Mouse (Mus musculus) ovary, postnatal 36 days (tissue): ENCODE measurements around the gene Zbtb42.

Experiments used
- DNase-seq: peaks from one replicate; pipeline ENCODE4 v3.0.0; 2022; ENCODE audit warnings: low spot score, mixed read lengths

Gene Zbtb42

DNA sequence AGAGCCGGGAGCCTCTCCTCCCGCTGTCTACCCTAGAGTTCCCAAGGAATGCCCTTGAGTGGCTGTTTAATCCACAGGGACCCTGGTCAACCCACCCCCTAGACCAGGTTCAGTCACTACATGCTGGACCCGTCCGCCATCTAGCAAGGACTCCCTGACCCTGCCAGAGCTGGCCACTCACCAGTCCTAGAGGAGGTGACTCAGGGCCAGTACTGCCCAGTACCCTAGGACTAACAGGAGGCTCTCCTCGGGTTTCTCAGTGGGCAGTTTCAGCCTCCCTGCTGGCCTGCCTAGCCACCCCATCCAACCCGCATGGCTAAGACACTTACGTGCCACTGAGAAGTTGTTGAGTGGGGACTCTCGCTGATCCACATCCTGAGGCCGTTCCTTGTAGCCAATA lies 16.8 kb upstream of the Zbtb42 start:
- DNase-seq, result no peak

DNA sequence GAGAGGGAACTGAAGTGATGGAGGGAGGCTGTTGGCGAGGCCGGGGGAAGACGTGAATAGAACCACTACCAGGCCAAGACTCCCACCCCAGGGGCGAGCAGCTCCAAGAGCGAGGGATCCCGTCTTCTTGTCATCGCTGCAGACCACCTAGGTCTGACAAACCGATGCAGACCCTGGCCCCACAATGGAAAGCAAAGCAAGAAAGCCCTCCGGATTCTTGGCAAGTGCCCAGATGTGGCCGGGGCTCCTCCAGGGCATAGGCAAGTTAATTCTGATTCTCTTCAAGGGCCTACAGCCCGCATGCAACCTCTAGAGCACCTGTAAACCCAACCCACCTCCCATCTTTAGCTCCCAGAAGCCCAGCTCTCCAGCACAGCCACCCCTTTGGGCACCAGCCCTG lies 15.3 kb upstream of the Zbtb42 start:
- DNase-seq, result no peak

DNA sequence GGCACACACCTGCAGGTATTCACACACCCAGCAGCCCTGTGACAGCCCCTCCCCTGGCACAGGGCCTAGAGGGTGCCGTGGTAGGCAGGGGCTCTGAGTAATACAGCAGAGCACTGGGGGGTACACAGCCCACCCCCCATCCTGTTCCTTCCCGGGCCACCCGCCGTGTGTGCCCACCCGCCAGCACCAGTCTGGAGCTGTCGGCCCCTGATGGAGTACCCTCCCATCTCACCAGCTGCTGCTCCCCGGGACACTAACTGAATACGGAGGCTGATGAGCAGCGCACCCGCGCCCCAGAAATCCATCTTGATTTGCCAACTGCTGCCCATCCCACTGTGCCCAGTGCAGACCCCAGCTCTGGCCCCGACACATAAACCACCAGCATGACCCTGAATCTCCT lies 14.9 kb upstream of the Zbtb42 start:
- no peak for DNase-seq

DNA sequence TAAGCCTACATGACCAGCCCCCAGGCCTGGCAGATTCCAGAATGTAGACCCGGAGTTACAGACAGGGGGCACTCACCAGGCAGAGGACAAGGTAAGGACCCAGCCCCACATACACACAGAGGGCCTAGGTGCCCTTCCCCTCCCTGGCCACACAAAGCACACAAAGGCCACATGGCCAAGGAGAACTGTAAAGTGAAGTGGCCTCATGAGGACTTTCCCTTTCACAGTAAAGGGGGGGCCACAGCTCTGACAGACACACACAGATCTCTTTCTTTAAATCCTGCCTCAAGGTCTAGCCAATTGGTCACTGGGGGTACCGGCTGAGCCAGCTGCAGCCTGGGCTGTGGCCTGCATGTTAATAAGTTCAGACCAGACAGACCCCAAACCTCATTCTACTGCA lies 14.5 kb upstream of the Zbtb42 start:
- DNase-seq, result no peak

DNA sequence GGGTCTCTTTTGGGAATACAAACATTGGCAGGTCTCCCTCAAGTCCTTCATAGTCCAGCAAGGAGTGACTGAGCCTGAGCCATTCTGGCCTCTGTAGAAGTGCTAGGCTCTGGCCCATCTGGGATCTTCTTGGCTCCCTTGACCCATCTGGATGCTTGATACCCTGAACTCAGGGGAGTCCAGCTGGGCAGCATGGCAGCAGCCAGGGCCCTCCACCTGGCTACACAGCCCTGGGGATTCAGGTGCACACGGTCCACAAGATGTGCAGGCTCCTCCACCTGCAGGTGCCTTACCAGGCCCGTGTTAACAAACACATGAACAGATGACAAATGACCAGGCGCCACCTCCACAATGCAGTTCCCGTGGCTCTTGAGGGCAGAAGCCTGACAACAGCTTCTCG lies 14.0 kb upstream of the Zbtb42 start:
- no peak for DNase-seq

DNA sequence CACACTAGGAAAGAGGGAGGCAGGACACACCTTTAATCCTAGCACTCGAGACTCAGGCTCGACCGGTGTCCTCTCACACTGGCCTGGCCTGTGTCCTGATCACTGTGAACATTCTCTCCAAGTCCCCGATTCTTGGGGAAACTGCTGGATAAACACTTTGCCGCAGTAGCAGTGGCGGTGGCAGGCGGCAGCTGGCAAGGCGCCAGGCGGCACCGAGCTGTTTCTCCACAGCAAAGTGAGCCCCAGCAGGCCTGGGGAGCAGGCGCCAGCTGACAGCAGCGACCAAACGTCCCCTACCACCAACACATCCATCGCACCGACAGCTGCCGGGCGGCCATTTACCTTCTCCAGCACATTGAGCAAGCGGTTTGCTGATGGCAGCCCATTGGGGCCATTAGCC lies 13.2 kb upstream of the Zbtb42 start:
- DNase-seq, result peak; percentile 61

DNA sequence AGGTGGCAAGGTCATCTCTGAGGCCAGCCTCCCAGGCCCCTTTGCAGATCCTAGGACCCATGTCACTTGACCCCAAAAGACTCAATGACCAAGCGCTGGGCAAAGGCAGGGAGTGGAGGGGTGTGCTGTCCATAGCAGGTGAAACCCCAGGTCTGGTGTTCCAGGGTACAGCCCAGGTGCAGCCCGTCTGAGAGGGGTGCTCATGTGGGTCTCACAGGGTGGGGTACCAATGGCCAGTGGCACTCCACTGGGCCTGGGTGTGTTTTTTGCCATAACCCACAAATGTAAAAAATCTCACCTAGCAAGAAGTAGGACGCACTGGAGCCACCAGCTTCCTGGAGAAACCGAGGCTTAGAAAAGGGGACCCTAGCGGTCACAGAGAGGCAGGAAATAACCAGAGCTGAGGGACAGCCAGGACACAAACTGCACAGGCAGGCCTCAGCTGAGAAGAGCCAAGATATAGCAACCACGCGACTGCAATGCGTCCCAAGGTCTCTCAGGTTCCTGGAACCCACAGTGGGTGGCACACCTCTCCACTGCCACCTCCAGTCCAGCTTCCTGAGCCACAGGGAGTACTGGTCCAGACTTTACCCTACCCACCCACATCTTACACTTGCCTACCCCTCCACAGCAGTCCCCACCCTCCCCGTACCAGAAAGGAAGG lies 12.6 kb upstream of the Zbtb42 start:
- no peak for DNase-seq

DNA sequence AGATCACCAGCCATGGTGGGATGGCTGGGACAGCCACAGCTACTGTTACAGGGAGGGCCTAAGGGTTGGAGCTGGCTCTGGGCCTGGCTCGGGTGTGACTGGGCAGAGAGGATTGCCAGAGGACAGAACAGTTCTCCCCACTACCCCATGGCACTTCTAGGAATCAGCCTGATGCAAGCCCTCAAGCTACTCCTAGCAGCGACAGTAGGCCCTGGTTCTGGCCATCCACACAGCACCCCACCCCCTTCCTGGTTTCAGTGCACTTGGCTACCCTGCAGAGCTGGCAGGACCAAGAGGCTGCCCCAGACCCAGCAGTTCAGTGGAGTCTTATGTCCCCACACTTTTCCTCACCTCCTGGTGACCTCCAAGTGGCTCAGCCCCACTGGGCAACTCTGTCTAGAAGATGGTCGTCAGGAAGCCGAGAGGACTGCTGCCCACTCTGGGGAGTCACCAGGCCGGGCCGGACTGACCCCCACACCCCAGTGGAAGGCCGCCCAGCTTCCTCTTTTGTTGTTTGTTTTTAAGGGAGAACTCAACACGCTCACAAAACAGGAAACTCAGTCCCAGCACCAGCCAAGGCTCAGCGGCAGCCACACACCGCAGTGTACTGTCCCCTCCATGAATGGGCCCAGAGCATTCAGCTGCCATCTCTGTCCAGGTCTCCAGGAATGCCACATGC lies 10.9 kb upstream of the Zbtb42 start:
- peak; percentile 40 for DNase-seq

DNA sequence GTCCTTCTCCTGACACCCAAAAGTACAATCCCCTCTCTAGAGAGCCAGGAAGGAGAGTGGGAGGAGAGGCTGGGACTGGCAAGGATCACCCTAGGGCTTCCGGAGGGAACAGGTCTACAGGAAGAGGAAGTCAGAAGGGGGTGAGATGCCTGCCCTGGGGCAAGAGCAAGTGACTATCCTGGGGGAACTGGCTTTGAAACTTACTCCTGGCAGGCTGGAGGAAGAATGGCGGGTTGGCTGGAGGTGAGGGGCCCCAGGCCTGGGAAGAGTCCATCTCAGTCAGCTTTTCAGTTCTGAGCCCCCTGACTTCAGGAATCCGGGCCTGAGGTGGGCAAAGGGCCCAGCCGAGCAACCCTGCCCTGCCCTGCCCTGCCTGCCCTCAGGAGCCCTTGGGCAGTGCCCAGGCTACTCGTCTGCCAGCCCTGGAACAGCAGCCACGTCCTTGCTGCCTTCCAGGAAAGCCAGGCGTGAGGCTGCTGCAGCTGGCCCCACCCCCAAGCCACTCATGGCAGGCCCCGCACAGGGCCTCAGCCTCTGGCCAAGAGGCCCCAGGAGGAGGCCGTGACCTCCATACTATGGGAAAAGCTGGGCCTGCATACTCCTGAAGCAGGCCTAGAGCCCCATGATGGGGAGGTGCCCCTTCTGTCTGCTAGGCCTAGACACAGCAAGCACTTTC lies 7.8 kb upstream of the Zbtb42 start:
- peak; percentile 66 for DNase-seq

DNA sequence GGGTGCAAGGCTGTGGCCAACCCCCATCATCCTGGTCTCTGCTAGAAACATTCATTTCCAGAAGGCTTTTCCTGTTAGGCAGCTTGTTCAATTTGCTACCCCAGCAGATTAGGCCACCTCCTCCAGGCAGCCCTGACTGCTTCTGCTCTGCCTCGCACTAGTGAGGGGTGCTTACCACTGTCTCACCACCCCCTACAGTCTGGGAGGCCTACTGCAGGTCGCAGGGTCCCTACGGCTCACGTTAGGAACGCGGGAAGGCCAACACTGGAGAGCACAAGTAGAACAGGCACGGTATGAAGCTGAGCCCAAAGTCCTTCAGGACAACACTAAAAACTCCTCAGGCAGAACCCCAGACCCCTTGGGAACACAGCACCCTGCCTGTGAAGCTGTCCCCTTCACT lies 6.7 kb upstream of the Zbtb42 start:
- no peak for DNase-seq

DNA sequence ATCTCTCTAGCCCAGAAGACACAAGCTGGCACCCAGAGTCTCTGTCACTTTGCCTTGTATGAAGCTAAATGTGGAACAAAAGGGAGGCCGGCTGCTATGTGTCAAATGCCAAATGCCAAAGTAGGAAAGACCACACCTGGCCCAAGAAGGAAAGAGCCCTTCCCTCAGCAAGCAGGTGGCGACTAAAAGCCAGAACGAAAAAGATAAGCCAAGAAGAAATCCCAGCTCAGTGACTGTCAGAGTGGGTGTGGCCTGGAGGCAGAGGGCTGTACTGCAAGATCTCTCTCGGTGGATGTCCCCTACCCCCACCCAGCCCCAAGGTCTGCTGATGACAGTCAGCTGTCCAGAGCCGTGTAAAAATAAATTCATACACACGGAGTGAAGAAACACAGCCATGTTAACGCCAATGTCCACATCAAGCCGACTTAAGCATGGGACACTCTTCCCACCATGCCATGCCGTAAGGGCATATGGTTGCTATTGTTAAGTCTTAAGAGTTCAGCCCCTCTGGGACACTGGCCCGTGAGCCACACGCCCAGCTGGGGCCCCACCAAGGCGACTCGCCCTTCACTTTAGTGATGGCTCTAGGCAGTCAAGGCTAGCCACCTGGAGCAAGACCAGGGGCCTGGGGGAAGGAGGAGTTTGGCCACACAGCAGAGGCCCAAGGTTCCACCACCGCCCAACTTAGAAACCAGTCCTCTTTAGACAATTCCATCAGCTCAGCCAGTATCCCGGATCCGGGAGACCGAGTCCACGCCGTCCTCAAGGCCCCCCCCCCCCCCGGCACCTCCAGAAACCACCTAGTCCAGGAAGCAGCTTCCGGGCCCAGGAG lies 5.7 kb upstream of the Zbtb42 start:
- DNase-seq, result peak; percentile 53

DNA sequence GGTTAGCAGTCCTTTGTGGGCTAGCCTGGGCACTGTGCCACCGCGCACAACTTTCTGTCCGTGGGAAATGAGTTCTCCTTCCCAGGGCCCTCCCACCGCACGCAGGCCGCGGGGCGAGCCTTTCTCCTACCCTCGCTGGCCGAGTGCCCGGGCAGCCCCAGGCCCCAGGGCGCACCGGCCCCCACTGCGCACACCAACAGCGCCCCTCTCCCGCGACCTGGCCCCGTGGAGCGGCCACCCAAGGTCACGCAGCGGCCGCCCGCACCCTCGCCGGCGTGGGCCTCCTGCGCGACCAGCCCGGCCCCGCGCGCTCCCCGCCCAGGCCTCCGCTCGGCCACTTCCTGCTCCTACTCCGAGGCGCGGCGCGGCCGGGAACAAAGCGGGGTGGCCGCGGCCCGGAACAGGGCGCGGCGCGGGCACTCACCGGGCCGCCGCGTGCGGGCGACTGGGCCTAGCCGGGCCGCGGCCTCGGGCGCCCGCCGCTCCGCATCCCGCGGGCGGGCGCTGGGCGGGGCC lies 5.0 kb upstream of the Zbtb42 start:
- peak; percentile 55 for DNase-seq

DNA sequence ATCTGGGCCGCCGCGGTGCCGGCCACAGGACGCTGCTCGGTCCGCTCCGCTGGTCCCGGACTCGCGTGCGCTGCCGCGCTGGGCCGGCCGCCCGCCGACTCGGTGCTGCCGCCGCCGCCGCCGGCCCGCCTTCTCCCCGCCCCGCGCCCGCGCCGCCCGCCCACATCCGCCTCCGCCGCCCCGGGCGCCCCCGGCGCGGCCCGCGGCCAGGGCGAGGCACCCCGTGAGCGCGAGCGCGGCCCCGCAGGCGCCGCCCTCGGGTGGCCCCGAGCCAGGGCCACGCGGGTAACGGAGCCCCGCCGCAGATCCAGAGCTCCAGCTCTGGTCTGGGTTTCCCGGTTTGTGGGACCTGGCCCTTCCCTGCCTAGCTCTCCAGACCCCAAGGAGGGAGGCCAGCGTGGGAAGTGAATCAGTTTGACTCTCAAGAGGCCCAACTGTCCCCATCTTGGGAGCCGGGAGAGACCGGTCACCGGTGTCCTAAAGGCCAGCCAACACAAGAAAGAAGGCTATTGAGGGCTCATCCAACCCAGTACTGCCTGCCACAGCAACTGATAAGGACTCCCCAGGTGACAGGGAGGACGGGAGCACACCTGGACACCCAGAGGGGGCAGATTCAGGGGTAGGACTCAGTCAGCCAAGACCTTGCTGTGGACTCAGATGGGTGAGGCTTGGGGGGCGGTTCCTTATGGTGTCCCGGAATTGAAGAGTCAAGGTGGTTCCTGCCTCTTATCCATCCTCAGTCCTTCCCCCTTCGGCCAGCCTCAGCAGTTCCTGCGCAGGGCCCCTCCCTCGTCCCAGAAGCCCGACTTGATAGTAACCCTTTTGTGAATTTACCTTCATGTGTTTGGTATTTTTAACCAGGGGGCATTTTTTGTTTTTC lies 4.3 kb upstream of the Zbtb42 start, which contains the start of gene Akt1:
Akt1 (minus strand) TSS at position 753 of the 880 bp plus-strand sequence.
- peak; percentile 74 for DNase-seq

DNA sequence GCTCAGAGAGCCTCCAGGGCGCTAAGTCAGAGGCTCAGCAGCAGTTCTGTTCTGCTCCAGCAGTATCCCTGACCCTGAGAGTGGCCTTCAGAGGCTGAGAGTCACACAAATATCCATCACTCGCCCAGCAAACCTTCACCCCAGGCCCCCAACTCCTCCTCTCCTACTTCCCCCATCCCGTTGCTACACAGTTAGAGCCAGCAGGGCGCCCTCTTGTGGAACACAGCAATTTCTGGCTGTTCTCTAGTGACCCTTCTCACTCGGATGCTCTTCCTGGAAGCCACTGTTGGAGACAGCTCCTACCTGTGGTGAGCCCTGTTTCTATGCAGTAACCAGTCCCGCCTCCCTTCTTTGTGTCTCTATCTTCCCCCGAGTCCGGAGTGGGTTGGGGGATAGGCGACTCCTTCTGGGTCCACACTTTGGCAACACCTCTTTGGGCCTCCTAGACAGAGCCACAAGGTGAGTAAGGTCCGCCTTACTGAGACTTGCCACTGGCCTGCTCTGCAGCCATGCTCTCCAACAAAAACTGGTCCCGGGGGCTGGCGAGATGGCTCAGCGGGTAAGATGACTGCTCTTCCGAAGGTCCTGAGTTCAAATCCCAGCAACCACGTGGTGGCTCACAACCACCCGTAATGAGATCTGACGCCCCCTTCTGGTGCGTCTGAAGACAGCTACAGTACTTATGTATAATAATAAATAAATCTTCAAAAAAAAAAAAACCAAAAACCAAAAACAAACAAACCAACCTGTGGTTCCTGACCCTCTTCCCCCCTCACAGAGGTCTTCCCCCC lies 3.2 kb upstream of the Zbtb42 start:
- DNase-seq, result peak; percentile 80

DNA sequence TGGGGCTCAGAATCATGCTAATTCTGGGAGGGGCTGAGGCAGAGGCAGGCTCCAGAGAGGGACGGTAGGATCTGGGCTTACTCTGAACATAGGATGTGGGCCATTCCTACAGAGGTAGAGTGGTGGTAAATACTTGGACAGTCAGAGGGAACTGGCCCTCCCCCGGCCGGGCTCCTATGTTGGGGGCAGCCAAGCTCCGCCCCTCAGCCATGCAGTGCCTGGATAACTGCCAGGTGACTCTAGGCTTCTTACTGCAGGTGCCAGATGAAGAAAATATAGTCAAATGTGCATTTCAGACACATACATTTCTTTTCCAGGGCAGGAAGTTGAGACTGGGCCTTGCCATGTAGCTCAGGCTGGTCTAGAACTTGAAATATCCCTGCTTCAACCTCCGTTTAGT lies 1.6 kb upstream of the Zbtb42 start:
- no peak for DNase-seq

DNA sequence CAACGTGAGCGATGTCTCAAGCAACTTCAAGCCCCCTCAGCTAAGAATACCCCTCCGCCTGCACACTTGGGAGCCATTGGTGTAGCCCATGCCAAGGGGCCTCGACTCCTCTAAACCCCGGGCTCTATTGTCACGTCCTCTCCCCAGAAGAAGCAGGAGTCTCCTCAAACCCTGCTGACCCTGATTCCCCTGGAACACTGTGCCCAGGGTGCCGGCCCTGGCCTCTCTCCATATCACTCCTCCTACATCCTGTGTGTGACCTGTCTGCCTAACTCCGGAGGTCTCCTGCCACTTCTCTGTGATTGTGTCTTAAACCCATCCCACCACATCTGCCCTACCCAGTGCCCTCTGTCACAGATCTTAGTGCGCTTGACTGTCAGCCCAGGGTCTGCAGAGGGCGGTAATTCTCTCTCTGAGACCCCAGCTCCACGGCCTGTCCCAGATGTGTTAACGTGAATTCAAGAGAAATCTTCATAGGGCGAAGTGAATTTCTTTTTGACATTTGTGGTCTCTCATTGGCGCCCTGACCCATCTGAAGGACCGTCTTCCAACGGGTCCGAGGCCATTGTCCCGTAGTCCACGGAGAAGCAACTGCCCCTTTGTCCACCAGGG lies 579 bp upstream of the Zbtb42 start:
- no peak for DNase-seq

DNA sequence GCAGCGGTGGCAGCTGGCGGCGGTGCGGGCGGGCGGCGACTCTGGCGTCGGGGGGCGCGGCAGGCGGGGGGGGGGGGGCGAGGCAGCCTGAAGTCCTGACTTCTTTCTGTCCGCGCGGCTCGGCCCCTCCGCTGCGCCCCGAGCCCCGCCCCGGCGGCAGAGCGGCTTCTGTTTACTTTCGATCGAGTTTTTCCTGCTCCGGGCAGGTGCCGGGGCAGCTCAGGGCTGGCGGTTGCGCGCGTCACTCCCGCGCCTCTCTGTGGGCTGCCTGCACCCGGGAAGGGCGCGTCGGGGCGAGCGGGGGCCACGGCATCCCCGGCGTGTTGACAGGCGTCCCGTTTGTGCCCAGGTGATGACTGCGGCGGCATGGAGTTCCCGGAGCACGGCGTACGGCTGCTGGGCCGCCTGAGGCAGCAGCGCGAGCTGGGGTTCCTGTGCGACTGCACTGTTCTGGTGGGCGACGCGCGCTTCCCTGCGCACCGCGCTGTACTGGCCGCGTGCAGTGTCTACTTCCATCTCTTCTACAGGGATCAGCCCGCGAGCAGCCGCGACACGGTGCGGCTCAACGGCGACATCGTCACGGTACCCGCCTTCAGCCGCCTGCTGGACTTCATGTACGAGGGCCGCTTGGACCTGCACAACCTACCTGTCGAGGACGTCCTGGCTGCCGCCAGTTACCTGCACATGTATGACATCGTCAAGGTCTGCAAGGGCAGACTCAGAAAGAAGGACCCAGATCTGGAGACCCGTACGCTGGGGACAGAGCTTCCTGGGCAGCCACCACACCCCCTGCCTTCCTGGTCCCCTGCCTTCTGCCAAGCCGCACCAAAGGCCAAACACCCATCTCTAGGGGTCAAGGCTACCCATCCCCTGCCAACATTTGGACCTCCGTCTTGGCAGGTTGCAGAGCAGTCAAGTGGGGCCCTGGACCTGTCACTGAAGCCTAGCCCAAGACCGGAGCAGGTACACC lies 684 bp downstream of the Zbtb42 start:
- peak; percentile 51 for DNase-seq

DNA sequence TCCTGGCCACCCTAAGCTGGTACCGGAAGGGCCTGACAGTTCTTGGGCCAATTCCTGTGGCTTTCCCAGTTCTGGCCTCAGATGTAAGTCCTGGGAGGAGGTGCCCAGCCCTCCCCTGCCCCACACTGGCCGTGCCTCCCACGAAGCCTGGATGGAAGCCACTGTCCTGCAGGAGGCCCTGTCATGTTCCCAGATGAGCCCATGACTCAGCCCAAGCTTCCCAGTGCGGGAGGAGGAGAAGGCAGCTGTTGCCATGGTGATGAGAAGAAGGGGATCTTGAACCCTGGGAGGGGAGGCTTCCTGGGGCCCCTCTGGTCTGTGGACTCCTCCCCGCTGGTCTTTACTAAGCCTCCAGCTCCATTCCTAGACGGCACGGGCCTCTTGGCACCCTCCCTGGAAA lies 4.7 kb downstream of the Zbtb42 start:
- no peak for DNase-seq

DNA sequence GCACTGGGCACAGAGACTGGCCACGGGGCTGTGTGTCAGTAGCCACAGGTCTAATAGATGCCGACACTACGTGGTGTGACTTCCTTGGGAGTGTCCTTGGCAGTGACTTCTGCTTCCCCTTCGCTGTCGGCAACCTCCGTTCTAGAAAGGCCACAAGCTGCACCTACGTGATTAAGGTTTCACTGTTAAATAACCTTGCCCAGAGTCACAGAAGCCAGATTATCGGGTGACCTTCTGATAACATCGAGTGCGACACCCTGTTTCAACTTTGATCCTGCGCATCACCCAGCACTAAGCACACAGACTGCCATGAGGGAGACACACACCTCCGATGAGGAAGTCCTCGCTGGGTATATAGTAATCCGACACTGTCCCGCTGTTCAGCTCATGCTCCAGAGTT lies 9.8 kb downstream of the Zbtb42 start:
- DNase-seq, result no peak
